Mouse (Mus musculus) liver, embryonic 18 days (tissue): Measurements from ENCODE around the gene Pglyrp3. TPM values are rescaled to one million over a fixed set of nuclear protein-coding genes. Genes with fewer than 3 reads are reported as not detected.

Source experiments
- polyA plus RNA-seq: library from polyadenylated mRNA; depleted of rRNA; stranded (reverse); fragments of >200 nt; gene quantifications from 2 replicates; pipeline ENCODE4 v1.2.3, GENCODE M21; 2012; rRNA removed

Gene Pglyrp3
- polyA plus RNA-seq = not detected in 2 replicates

DNA sequence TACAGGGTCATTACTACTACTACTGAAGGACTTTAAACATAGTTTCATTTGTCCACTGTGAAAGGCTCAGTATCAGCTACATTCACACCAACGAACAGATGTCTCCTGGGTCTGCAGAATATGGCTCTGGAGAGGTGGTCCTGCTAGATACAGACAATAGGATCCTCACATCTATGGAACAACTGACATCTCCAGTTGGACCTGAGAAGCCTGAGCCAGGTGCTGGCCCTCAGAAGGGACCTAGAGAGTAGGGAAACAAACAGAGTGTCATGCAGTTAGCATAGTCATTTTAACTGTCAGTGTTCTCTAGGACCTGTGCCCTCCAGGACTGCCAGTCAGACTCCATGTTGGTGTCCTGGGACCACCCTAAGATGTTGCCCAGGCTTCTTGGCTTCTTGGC lies at the start of gene Pglyrp3:
Gene Pglyrp3 (plus strand): TSS at position 301 of the 400 bp plus-strand sequence.

Other genes with a start within 250 kb of the Pglyrp3 start
- 0.02 TPM in 2 replicates for gene Lor, start 68.6 kb downstream of the Pglyrp3 start, polyA plus RNA-seq
- gene Prr9, start 109.4 kb downstream of the Pglyrp3 start, polyA plus RNA-seq = not detected in 2 replicates
- gene Lelp1, start 128.2 kb downstream of the Pglyrp3 start, polyA plus RNA-seq = not detected in 2 replicates
- gene Sprr2a1, start 201.2 kb downstream of the Pglyrp3 start, polyA plus RNA-seq = 0.02 and 0.04 TPM in 2 replicates
- 0.50 and 2.6 TPM in 2 replicates for gene Sprr2a2, start 201.3 kb downstream of the Pglyrp3 start, polyA plus RNA-seq